Mouse (Mus musculus) MEL-GATA-1-ER (cell line): Measurements from ENCODE around the gene Cpa1.

Source experiments
- DNase-seq: peaks from one replicate; pipeline ENCODE4 v3.0.0-alpha.2; 2012; ENCODE audit warnings: low read depth; ENCODE audit errors: extremely low read depth

Gene Cpa1

GRCm38 (mm10) chr6:30620994-30621393 lies 18.0 kb upstream of the Cpa1 start:
- no peak for DNase-seq

GRCm38 (mm10) chr6:30621986-30622389 lies 17.0 kb upstream of the Cpa1 start:
- DNase-seq, result no peak

GRCm38 (mm10) chr6:30624763-30625162 lies 14.3 kb upstream of the Cpa1 start:
- DNase-seq, result no peak

GRCm38 (mm10) chr6:30628152-30628551 lies 10.9 kb upstream of the Cpa1 start:
- DNase-seq, result no peak

- DNase-seq, result no peak
These were observed 9.0 kb upstream of the Cpa1 start for GRCm38 (mm10) chr6:30629989-30630388.

GRCm38 (mm10) chr6:30635361-30635862 lies 3.6 kb upstream of the Cpa1 start:
- DNase-seq, result no peak

GRCm38 (mm10) chr6:30636186-30636842 lies 2.7 kb upstream of the Cpa1 start:
- DNase-seq, result no peak

- DNase-seq, result no peak
These were observed 4.9 kb downstream of the Cpa1 start for GRCm38 (mm10) chr6:30643694-30644460.

GRCm38 (mm10) chr6:30644462-30644861 lies 5.4 kb downstream of the Cpa1 start:
- DNase-seq, result no peak

GRCm38 (mm10) chr6:30645379-30645778 lies 6.4 kb downstream of the Cpa1 start:
- no peak for DNase-seq

GRCm38 (mm10) chr6:30649651-30650296 lies 10.8 kb downstream of the Cpa1 start:
- DNase-seq, result no peak

- DNase-seq, result no peak
These were observed 13.6 kb downstream of the Cpa1 start for GRCm38 (mm10) chr6:30652425-30653188.

GRCm38 (mm10) chr6:30653518-30653917 lies 14.5 kb downstream of the Cpa1 start:
- no peak for DNase-seq

GRCm38 (mm10) chr6:30654402-30654859 lies 15.4 kb downstream of the Cpa1 start:
- DNase-seq, result no peak

- DNase-seq, result no peak
These were observed 15.9 kb downstream of the Cpa1 start for GRCm38 (mm10) chr6:30654932-30655331.

GRCm38 (mm10) chr6:30657279-30657678 lies 18.3 kb downstream of the Cpa1 start:
- no peak for DNase-seq

- no peak for DNase-seq
These were observed 19.6 kb downstream of the Cpa1 start for GRCm38 (mm10) chr6:30658619-30659018.

GRCm38 (mm10) chr6:30664776-30665175 lies 25.8 kb downstream of the Cpa1 start:
- no peak for DNase-seq

GRCm38 (mm10) chr6:30665296-30665695 lies 26.3 kb downstream of the Cpa1 start:
- no peak for DNase-seq

GRCm38 (mm10) chr6:30666043-30666442 lies 27.0 kb downstream of the Cpa1 start:
- DNase-seq, result no peak

GRCm38 (mm10) chr6:30667585-30667984 lies 28.6 kb downstream of the Cpa1 start:
- DNase-seq, result no peak
